Mouse (Mus musculus): ENCODE results near the gene Cdkn1c.

DNA sequence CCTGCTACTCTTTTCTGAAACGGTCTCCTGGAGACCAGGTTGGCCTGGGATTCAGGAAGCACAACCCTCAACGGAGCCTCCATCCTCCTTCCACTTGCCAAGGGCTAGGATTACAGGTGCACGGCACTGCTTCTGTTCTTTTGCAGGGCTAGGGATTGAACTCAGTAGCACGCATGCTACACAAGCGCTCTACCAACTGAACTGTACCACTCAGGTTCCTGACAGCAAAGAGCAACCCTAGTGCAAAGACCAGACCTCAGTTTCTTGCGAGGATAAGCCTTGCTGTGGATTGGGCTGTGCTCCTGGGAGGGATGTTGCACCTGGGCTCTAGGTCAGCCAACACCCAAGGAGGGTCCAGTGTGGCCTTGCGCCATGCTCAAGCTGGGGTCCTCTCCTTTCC, 45.4 kb upstream of the Cdkn1c start:
- TF ChIP-seq POLR2A (IDR thresholded peaks at IDR 0.05; ENCODE audit: insufficient read depth, low read length) (no peak), EP300 (IDR thresholded peaks at IDR 0.05; ENCODE audit: insufficient read depth, low read depth, low read length) (no peak), CTCF (IDR thresholded peaks at IDR 0.05; ENCODE audit: low read depth, low read length) (no peak)
